In genomic region chr12:4546491-4546890, GRCm38 (mm10) we compare ENCODE assay signal across 13 mouse cellular contexts. TPM values are rescaled to one million over a fixed set of nuclear protein-coding genes. Genes with fewer than 3 reads are reported as not detected.
A peak's percentile ranks its signal among the peaks of the same experiment; 100 is the strongest.
DNase-seq lines count a peak whose midpoint lies in the region; ATAC-seq lines count a peak whose summit lies in the region.
"Had no signal": no experiment of that assay in that cellular context is flagged by ENCODE, and none has a peak within 500 bp of the region (broad histone marks: within the 10 kb centered on the region; RNA-seq: fewer than 3 reads in every experiment).

No protein-coding gene starts in this region.

- no peak overlapping the region for H3K4me2 ChIP-seq in intestine, embryonic 16.5 days (ENCODE audit: low read depth, low read length)
- no peak overlapping the region for H3K4me2 ChIP-seq in forebrain, embryonic 12.5 days
- H3K4me2 ChIP-seq in midbrain, embryonic 15.5 days, result no peak overlapping the region
- H3K4me2 ChIP-seq: forebrain, embryonic 15.5 days; hindbrain, embryonic 15.5 days; liver, embryonic 13.5 days had no signal

- DNase-seq in heart, adult 18-20 months, result peak; percentile 73 to 79
- no peak for DNase-seq in heart, embryonic 10.5 days (ENCODE audit: low spot score)
- peak; percentile 41 for DNase-seq in urinary bladder, postnatal 14 days (ENCODE audit: low spot score)
- DNase-seq in urinary bladder, adult 18-20 months (ENCODE audit: low spot score in 2 of 2), result no peak
- DNase-seq: liver, embryonic 13.5 days had no signal

- H3K36me3 ChIP-seq in heart, embryonic 10.5 days, result no peaks in the 10 kb centered on the region
- no peaks in the 10 kb centered on the region for H3K36me3 ChIP-seq in intestine, embryonic 16.5 days (ENCODE audit: control insufficient read depth, insufficient read depth, low read length)
- no peaks in the 10 kb centered on the region for H3K36me3 ChIP-seq in forebrain, embryonic 12.5 days (replicated peaks)
- H3K36me3 ChIP-seq in midbrain, embryonic 15.5 days (replicated peaks), result no peaks in the 10 kb centered on the region
- H3K36me3 ChIP-seq: forebrain, embryonic 15.5 days; hindbrain, embryonic 15.5 days; liver, embryonic 13.5 days had no signal

- peak; percentile 58 for ATAC-seq in intestine, embryonic 16.5 days
- no peak for ATAC-seq in granulocyte monocyte progenitor cell, adult 5-6 weeks (replicated peaks; ENCODE audit: poor library complexity, severe bottlenecking)
- no peak for ATAC-seq in forebrain, embryonic 12.5 days (ENCODE audit: low FRiP score)
- no peak for ATAC-seq in midbrain, embryonic 15.5 days (replicated peaks)
- ATAC-seq: forebrain, embryonic 15.5 days had no signal

- no peak overlapping the region for H3K27ac ChIP-seq in heart, embryonic 10.5 days
- H3K27ac ChIP-seq in intestine, embryonic 16.5 days (ENCODE audit: low read length), result no peak overlapping the region
- no peak overlapping the region for H3K27ac ChIP-seq in forebrain, embryonic 12.5 days
- H3K27ac ChIP-seq in midbrain, embryonic 15.5 days, result no peak overlapping the region
- H3K27ac ChIP-seq: forebrain, embryonic 15.5 days; hindbrain, embryonic 15.5 days; liver, embryonic 13.5 days had no signal

- no peak overlapping the region for H3K9ac ChIP-seq in intestine, embryonic 16.5 days (ENCODE audit: low read depth, low read length)
- H3K9ac ChIP-seq in forebrain, embryonic 12.5 days, result no peak overlapping the region
- H3K9ac ChIP-seq in midbrain, embryonic 15.5 days, result no peak overlapping the region
- H3K9ac ChIP-seq: forebrain, embryonic 15.5 days; hindbrain, embryonic 15.5 days; liver, embryonic 13.5 days had no signal

- H3K4me3 ChIP-seq in heart, embryonic 10.5 days, result no peak overlapping the region
- H3K4me3 ChIP-seq in intestine, embryonic 16.5 days (ENCODE audit: low read length), result no peak overlapping the region
- H3K4me3 ChIP-seq in forebrain, embryonic 12.5 days (replicated peaks), result no peak overlapping the region
- H3K4me3 ChIP-seq in midbrain, embryonic 15.5 days, result no peak overlapping the region
- H3K4me3 ChIP-seq: forebrain, embryonic 15.5 days; hindbrain, embryonic 15.5 days; liver, embryonic 13.5 days had no signal

- 40% methylated on average over 5 of the region's 5 CpGs for WGBS in heart, embryonic 10.5 days
- WGBS in intestine, embryonic 16.5 days, result 43% methylated on average over 5 of the region's 5 CpGs
- WGBS in forebrain, embryonic 12.5 days, result 80% methylated on average over 5 of the region's 5 CpGs
- 74% methylated on average over 5 of the region's 5 CpGs for WGBS in midbrain, embryonic 15.5 days

- no peaks in the 10 kb centered on the region for H3K9me3 ChIP-seq in heart, embryonic 10.5 days
- no peaks in the 10 kb centered on the region for H3K9me3 ChIP-seq in intestine, embryonic 16.5 days (ENCODE audit: control insufficient read depth, low read length)
- no peaks in the 10 kb centered on the region for H3K9me3 ChIP-seq in forebrain, embryonic 12.5 days
- H3K9me3 ChIP-seq in midbrain, embryonic 15.5 days, result no peaks in the 10 kb centered on the region
- H3K9me3 ChIP-seq: forebrain, embryonic 15.5 days; hindbrain, embryonic 15.5 days; liver, embryonic 13.5 days had no signal

- no peaks in the 10 kb centered on the region for H3K4me1 ChIP-seq in heart, embryonic 10.5 days
- H3K4me1 ChIP-seq in intestine, embryonic 16.5 days (ENCODE audit: control insufficient read depth, insufficient read depth, low read length), result no peaks in the 10 kb centered on the region
- peaks cover 6% of the 10 kb centered on the region; the same call in 1 of the 2 replicates for H3K4me1 ChIP-seq in forebrain, embryonic 12.5 days
- H3K4me1 ChIP-seq in midbrain, embryonic 15.5 days, result peaks cover 3% of the 10 kb centered on the region
- H3K4me1 ChIP-seq: liver, embryonic 13.5 days had no signal

- H3K27me3 ChIP-seq in heart, embryonic 10.5 days (ENCODE audit: insufficient read depth, poor library complexity, severe bottlenecking), result no peaks in the 10 kb centered on the region; the same call in 1 of the 2 replicates
- peaks cover 4% of the 10 kb centered on the region; the same call in 1 of the 2 replicates for H3K27me3 ChIP-seq in intestine, embryonic 16.5 days (replicated peaks; ENCODE audit: control insufficient read depth, insufficient read depth, low read length)
- H3K27me3 ChIP-seq in forebrain, embryonic 12.5 days, result 0 out of 2 replicates have a peak, but pooled peaks cover 6% of the 10 kb centered on the region
- no peaks in the 10 kb centered on the region; the same call in 1 of the 2 replicates for H3K27me3 ChIP-seq in midbrain, embryonic 15.5 days (replicated peaks)
- H3K27me3 ChIP-seq: forebrain, embryonic 15.5 days; hindbrain, embryonic 15.5 days had no signal

RNA-seq across cellular contexts. Expression of gene Itsn2, which starts 45.9 kb away (rescaled TPM):
- 10 to 100 TPM; 36.6 to 37.3 TPM for total RNA-seq in heart, adult 18-20 months (2021)
- polyA plus RNA-seq in heart, embryonic 10.5 days (2016; fragmentation: Nextera tagmentation; extraction: Ambion mirVana), result 30.4 and 32.6 TPM in 2 replicates
- 30.4 and 32.9 TPM in 2 replicates for polyA plus RNA-seq in intestine, embryonic 16.5 days (2015; fragmentation: Nextera tagmentation; extraction: Ambion mirVana)
- 61.0 and 119 TPM in 2 replicates for total RNA-seq in granulocyte monocyte progenitor cell, adult 5-6 weeks (2014; fragmentation: Nextera tagmentation)
- 117 and 145 TPM in 2 replicates for total RNA-seq in granulocyte monocyte progenitor cell, adult 5-6 weeks (2017)
- 17.9 and 20.1 TPM in 2 replicates for polyA plus RNA-seq in forebrain, embryonic 12.5 days (2016; fragmentation: Nextera tagmentation; extraction: Ambion mirVana)
- polyA plus RNA-seq in midbrain, embryonic 15.5 days (2015; fragmentation: Nextera tagmentation; extraction: Ambion mirVana), result 21.9 and 25.0 TPM in 2 replicates

RNA-seq across cellular contexts. Expression of gene Gm3625, which starts 46.2 kb away (rescaled TPM):
- not detected for total RNA-seq in heart, adult 18-20 months (2021)
- not detected in 2 replicates for polyA plus RNA-seq in heart, embryonic 10.5 days (2016; fragmentation: Nextera tagmentation; extraction: Ambion mirVana)
- polyA plus RNA-seq in intestine, embryonic 16.5 days (2015; fragmentation: Nextera tagmentation; extraction: Ambion mirVana), result not detected in 2 replicates
- not detected in 2 replicates for total RNA-seq in granulocyte monocyte progenitor cell, adult 5-6 weeks (2014; fragmentation: Nextera tagmentation)
- total RNA-seq in granulocyte monocyte progenitor cell, adult 5-6 weeks (2017), result not detected in 2 replicates
- not detected in 2 replicates for polyA plus RNA-seq in forebrain, embryonic 12.5 days (2016; fragmentation: Nextera tagmentation; extraction: Ambion mirVana)
- not detected in 2 replicates for polyA plus RNA-seq in midbrain, embryonic 15.5 days (2015; fragmentation: Nextera tagmentation; extraction: Ambion mirVana)
- total RNA-seq: monocyte, adult 5-6 weeks had no signal
- polyA plus RNA-seq: cortical plate, adult 2 months; forebrain, embryonic 15.5 days; hindbrain, embryonic 15.5 days; liver, embryonic 13.5 days had no signal

Comparison
In these comparisons a context has a peak if more than half of its experiments do, and no peak if none do; other contexts are left out.
1. DNase-seq: peak in heart, adult 18-20 months (2 of 2) and urinary bladder, postnatal 14 days (single experiment); none in heart, embryonic 10.5 days (single experiment) and urinary bladder, adult 18-20 months (0 of 2).